ENCODE assay signal across 35 mouse cellular contexts in the genomic region with DNA sequence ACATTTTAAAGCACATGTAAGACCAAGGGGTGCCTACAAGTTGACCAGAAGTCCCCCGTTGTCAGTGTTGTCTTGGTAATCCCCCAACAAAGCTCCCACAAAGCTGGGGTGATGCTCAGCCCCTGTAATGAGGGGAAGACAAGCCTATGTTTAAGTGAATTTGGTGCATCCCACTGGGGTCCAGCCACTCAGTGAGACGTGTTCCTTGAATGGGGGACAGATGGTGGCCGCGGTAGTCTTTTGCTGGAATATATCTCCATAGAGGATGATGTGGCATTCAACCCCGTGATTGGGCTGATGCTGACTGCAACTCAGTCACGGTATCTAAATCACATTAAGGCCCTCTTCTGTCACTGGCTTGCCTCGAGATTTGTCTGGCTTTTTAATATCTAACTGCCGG. TPM values are rescaled to one million over a fixed set of nuclear protein-coding genes. Genes with fewer than 3 reads are reported as not detected.
DNase-seq lines count a peak whose midpoint lies in the region; ATAC-seq lines count a peak whose summit lies in the region.
"Had no signal": no experiment of that assay in that cellular context is flagged by ENCODE, and none has a peak within 500 bp of the region (broad histone marks: within the 10 kb centered on the region; RNA-seq: fewer than 3 reads in every experiment).

No protein-coding gene starts in this region.

- no peak overlapping the region for H3K27ac ChIP-seq in neural tube, embryonic 12.5 days
- peak overlapping the region; percentile 68 for H3K27ac ChIP-seq in midbrain, embryonic 12.5 days (replicated peaks)
- no peak overlapping the region for H3K27ac ChIP-seq in forebrain, embryonic 10.5 days
- H3K27ac ChIP-seq: heart, embryonic 10.5 days; intestine, embryonic 15.5 days; limb, embryonic 15.5 days; liver, embryonic 14.5 days had no signal

- H3K9ac ChIP-seq in neural tube, embryonic 12.5 days = no peak overlapping the region
- H3K9ac ChIP-seq in midbrain, embryonic 12.5 days (replicated peaks) = no peak overlapping the region
- H3K9ac ChIP-seq: intestine, embryonic 15.5 days; limb, embryonic 15.5 days; liver, embryonic 14.5 days; lung, embryonic 14.5 days had no signal

- H3K4me2 ChIP-seq in neural tube, embryonic 12.5 days (replicated peaks) = no peak overlapping the region
- no peak overlapping the region for H3K4me2 ChIP-seq in midbrain, embryonic 12.5 days (replicated peaks)
- H3K4me2 ChIP-seq: intestine, embryonic 15.5 days; limb, embryonic 15.5 days; lung, embryonic 14.5 days had no signal

- peak; percentile 81 for DNase-seq in heart, adult 11 months
- DNase-seq in heart, postnatal 25 days (ENCODE audit: low spot score) = no peak
- no peak for DNase-seq in neural tube, embryonic 10.5 days (ENCODE audit: extremely low spot score, low spot score)
- DNase-seq in adrenal gland, postnatal 10 days = no peak
- DNase-seq in forebrain, embryonic 10.5 days (ENCODE audit: extremely low spot score, low spot score) = no peak
- DNase-seq: adrenal gland, postnatal 36 days; cerebellum, adult 11 months; cerebellum, adult 9-11 months; embryo, embryonic 11 days; kidney, adult 8-10 months; kidney, postnatal 14 days; lung, embryonic 14.5 days; right cerebral cortex, adult 18-20 months; right cerebral cortex, postnatal 4 days; thymus, postnatal 36 days had no signal

- H3K27me3 ChIP-seq in neural tube, embryonic 12.5 days (replicated peaks) = no peaks in the 10 kb centered on the region
- no peaks in the 10 kb centered on the region for H3K27me3 ChIP-seq in midbrain, embryonic 12.5 days
- H3K27me3 ChIP-seq in forebrain, embryonic 10.5 days (ENCODE audit: poor library complexity, severe bottlenecking) = no peaks in the 10 kb centered on the region
- H3K27me3 ChIP-seq: intestine, embryonic 15.5 days; limb, embryonic 15.5 days had no signal

- H3K4me1 ChIP-seq in neural tube, embryonic 12.5 days = no peaks in the 10 kb centered on the region
- peaks cover 9% of the 10 kb centered on the region; the same call in 1 of the 2 replicates for H3K4me1 ChIP-seq in midbrain, embryonic 12.5 days
- peaks cover 3% of the 10 kb centered on the region; the same call in 1 of the 2 replicates for H3K4me1 ChIP-seq in forebrain, embryonic 10.5 days
- H3K4me1 ChIP-seq: intestine, embryonic 15.5 days; limb, embryonic 15.5 days had no signal

- no peaks in the 10 kb centered on the region for H3K9me3 ChIP-seq in neural tube, embryonic 12.5 days
- no peaks in the 10 kb centered on the region for H3K9me3 ChIP-seq in midbrain, embryonic 12.5 days
- no peaks in the 10 kb centered on the region for H3K9me3 ChIP-seq in forebrain, embryonic 10.5 days
- H3K9me3 ChIP-seq: heart, embryonic 10.5 days; intestine, embryonic 15.5 days; limb, embryonic 15.5 days had no signal

- H3K36me3 ChIP-seq in neural tube, embryonic 12.5 days = peaks cover 7% of the 10 kb centered on the region; the same call in 1 of the 2 replicates
- H3K36me3 ChIP-seq in midbrain, embryonic 12.5 days = peaks cover 6% of the 10 kb centered on the region; the same call in 1 of the 2 replicates
- peaks cover 27% of the 10 kb centered on the region for H3K36me3 ChIP-seq in forebrain, embryonic 10.5 days (replicated peaks)
- H3K36me3 ChIP-seq: intestine, embryonic 15.5 days had no signal

- intact Hi-C loops in heart, postnatal 25 days (cut with DNase I) = no loop called here

- ATAC-seq in neural tube, embryonic 12.5 days (ENCODE audit: low FRiP score, low read depth) = 0 out of 2 replicates have a peak, but pooled peaks have one; percentile 41
- peak; percentile 86 for ATAC-seq in midbrain, embryonic 12.5 days (ENCODE audit: low FRiP score, low read depth)
- no peak for ATAC-seq in frontal cortex, adult (ENCODE audit: low TSS enrichment)
- ATAC-seq: CD4-positive, CD25-positive, alpha-beta regulatory T cell, adult 4 months; forebrain, embryonic 16.5 days; intestine, embryonic 15.5 days had no signal

- H3K4me3 ChIP-seq in neural tube, embryonic 12.5 days = no peak overlapping the region
- no peak overlapping the region for H3K4me3 ChIP-seq in midbrain, embryonic 12.5 days
- no peak overlapping the region for H3K4me3 ChIP-seq in forebrain, embryonic 10.5 days
- H3K4me3 ChIP-seq: heart, embryonic 10.5 days; intestine, embryonic 15.5 days; layer of hippocampus, adult 2 months; limb, embryonic 15.5 days had no signal

- 55% methylated on average over 8 of the region's 8 CpGs for WGBS in neural tube, embryonic 12.5 days
- WGBS in midbrain, embryonic 12.5 days = 53% methylated on average over 8 of the region's 8 CpGs
- 81% methylated on average over 8 of the region's 8 CpGs for WGBS in forebrain, embryonic 10.5 days

RNA-seq across cellular contexts. Expression of gene Gm17304, which starts 9.4 kb away (rescaled TPM):
- not detected for total RNA-seq in heart, postnatal 25 days (2021)
- not detected in 2 replicates for polyA plus RNA-seq in neural tube, embryonic 12.5 days (2016; fragmentation: Nextera tagmentation; extraction: Ambion mirVana)
- not detected in 2 replicates for polyA plus RNA-seq in midbrain, embryonic 12.5 days (2016; fragmentation: Nextera tagmentation; extraction: Ambion mirVana)
- total RNA-seq in adrenal gland, postnatal 10 days (2021) = not detected
- polyA plus RNA-seq in forebrain, embryonic 10.5 days (2016; fragmentation: Nextera tagmentation; extraction: Ambion mirVana) = not detected in 2 replicates
- total RNA-seq: adrenal gland, postnatal 36 days; gastrocnemius, adult 8-10 months; hematopoietic stem cell, adult 5-6 weeks; layer of hippocampus, adult 2 months; left cerebral cortex, adult 18-20 months; left cerebral cortex, postnatal 36 days; megakaryocyte, adult 5-6 weeks had no signal
- polyA plus RNA-seq: CD4-positive, CD25-positive, alpha-beta regulatory T cell, adult 4 months; embryonic facial prominence, embryonic 14.5 days; forebrain, embryonic 16.5 days; gonadal fat pad, adult 2 months; heart, embryonic 10.5 days; heart, embryonic 16.5 days; intestine, embryonic 15.5 days; limb, embryonic 15.5 days; liver, embryonic 14.5 days; lung, embryonic 14.5 days; neural tube, embryonic 14.5 days; stomach, embryonic 14.5 days had no signal
